In genomic region chr6:39232617-39233016, GRCm38 (mm10) we compare ENCODE assay signal across 16 mouse cellular contexts.
"Had no signal": no experiment of that assay in that cellular context is flagged by ENCODE, and none has a peak within 500 bp of the region (broad histone marks: within the 10 kb centered on the region; RNA-seq: fewer than 3 reads in every experiment).

No protein-coding gene starts in this region.

- H3K4me3 ChIP-seq: intestine, embryonic 15.5 days; kidney, embryonic 15.5 days; limb, embryonic 13.5 days; liver, embryonic 15.5 days; lung, embryonic 15.5 days; megakaryocyte, embryonic 14.5 days; midbrain, embryonic 15.5 days; neural tube, embryonic 13.5 days had no signal

- ATAC-seq: intestine, embryonic 15.5 days; midbrain, embryonic 15.5 days had no signal

- H3K27ac ChIP-seq: intestine, embryonic 15.5 days; kidney, embryonic 15.5 days; limb, embryonic 13.5 days; liver, embryonic 15.5 days; lung, embryonic 15.5 days; midbrain, embryonic 15.5 days; neural tube, embryonic 13.5 days had no signal

- H3K9me3 ChIP-seq: intestine, embryonic 15.5 days; kidney, embryonic 15.5 days; limb, embryonic 13.5 days; liver, embryonic 15.5 days; lung, embryonic 15.5 days; megakaryocyte, embryonic 14.5 days; midbrain, embryonic 15.5 days; neural tube, embryonic 13.5 days had no signal

- H3K4me2 ChIP-seq: intestine, embryonic 15.5 days; kidney, embryonic 15.5 days; limb, embryonic 13.5 days; liver, embryonic 15.5 days; lung, embryonic 15.5 days; midbrain, embryonic 11.5 days; midbrain, embryonic 15.5 days; neural tube, embryonic 13.5 days had no signal

- H3K4me1 ChIP-seq: intestine, embryonic 15.5 days; kidney, embryonic 15.5 days; liver, embryonic 15.5 days; lung, embryonic 15.5 days; megakaryocyte, embryonic 14.5 days; midbrain, embryonic 15.5 days; neural tube, embryonic 13.5 days had no signal

- DNase-seq: kidney, adult 18-20 months; kidney, postnatal 25 days; layer of hippocampus, adult 9-11 months; layer of hippocampus, postnatal 36 days; right cerebral cortex, adult 18-20 months; right cerebral cortex, postnatal 25 days; thymus, postnatal 4 days had no signal

- H3K36me3 ChIP-seq: intestine, embryonic 15.5 days; kidney, embryonic 15.5 days; limb, embryonic 13.5 days; liver, embryonic 15.5 days; lung, embryonic 15.5 days; midbrain, embryonic 15.5 days; neural tube, embryonic 13.5 days had no signal

- H3K9ac ChIP-seq: intestine, embryonic 15.5 days; kidney, embryonic 15.5 days; limb, embryonic 13.5 days; liver, embryonic 15.5 days; lung, embryonic 15.5 days; midbrain, embryonic 15.5 days; neural tube, embryonic 13.5 days had no signal

- H3K27me3 ChIP-seq: intestine, embryonic 15.5 days; kidney, embryonic 15.5 days; limb, embryonic 13.5 days; lung, embryonic 15.5 days; midbrain, embryonic 15.5 days; neural tube, embryonic 13.5 days had no signal
